Mouse (Mus musculus): ENCODE results near the gene Rab3il1. TPM values are rescaled to one million over a fixed set of nuclear protein-coding genes. Genes with fewer than 3 reads are reported as not detected.

The Rab3il1 gene
- total RNA-seq, 2 experiments from 2014 or later: 8.9 to 10.4 TPM

GRCm38 (mm10) chr19:10013913-10014312 lies 12.4 kb downstream of the Rab3il1 start:
- no peak for DNase-seq

- DNase-seq: no peak
These were observed 13.4 kb downstream of the Rab3il1 start for GRCm38 (mm10) chr19:10014824-10015223.

GRCm38 (mm10) chr19:10015442-10015841 lies 14.0 kb downstream of the Rab3il1 start:
- no peak for DNase-seq

- no peak for DNase-seq
These were observed 14.7 kb downstream of the Rab3il1 start for GRCm38 (mm10) chr19:10016151-10016550.

GRCm38 (mm10) chr19:10017637-10018526 lies 16.4 kb downstream of the Rab3il1 start:
- peak; percentile 83 to 87 for DNase-seq

GRCm38 (mm10) chr19:10018527-10018818 lies 17.0 kb downstream of the Rab3il1 start:
- no peak for DNase-seq

GRCm38 (mm10) chr19:10019214-10019760 lies 17.8 kb downstream of the Rab3il1 start:
- DNase-seq: no peak

GRCm38 (mm10) chr19:10021981-10022380 lies 20.5 kb downstream of the Rab3il1 start:
- no peak for DNase-seq

GRCm38 (mm10) chr19:10022414-10023303 lies 21.2 kb downstream of the Rab3il1 start:
- peak; percentile 52 to 69 for DNase-seq

- no peak for DNase-seq
These were observed 21.9 kb downstream of the Rab3il1 start for GRCm38 (mm10) chr19:10023304-10023758.

GRCm38 (mm10) chr19:10025169-10025875 lies 23.9 kb downstream of the Rab3il1 start:
- DNase-seq: no peak

GRCm38 (mm10) chr19:10029746-10030145 lies 28.3 kb downstream of the Rab3il1 start:
- no peak for DNase-seq

- DNase-seq: peak; percentile 37 to 47
These were observed 31.9 kb downstream of the Rab3il1 start for GRCm38 (mm10) chr19:10033211-10033973.

GRCm38 (mm10) chr19:10034356-10034755 lies 32.9 kb downstream of the Rab3il1 start:
- DNase-seq: no peak

- peak; percentile 71 to 74 for DNase-seq
These were observed 33.4 kb downstream of the Rab3il1 start for GRCm38 (mm10) chr19:10034785-10035447.

- DNase-seq: no peak
These were observed 36.1 kb downstream of the Rab3il1 start for GRCm38 (mm10) chr19:10037534-10037933.

GRCm38 (mm10) chr19:10038364-10038763 lies 36.9 kb downstream of the Rab3il1 start:
- DNase-seq: no peak

- DNase-seq: no peak
These were observed 37.4 kb downstream of the Rab3il1 start for GRCm38 (mm10) chr19:10038910-10039309.

GRCm38 (mm10) chr19:10039615-10040014 lies 38.1 kb downstream of the Rab3il1 start:
- DNase-seq: no peak

GRCm38 (mm10) chr19:10040866-10041387 lies 39.5 kb downstream of the Rab3il1 start:
- no peak for DNase-seq
